Mouse (Mus musculus): ENCODE results near the gene Hps5. TPM values are rescaled to one million over a fixed set of nuclear protein-coding genes. Genes with fewer than 3 reads are reported as not detected.

Hps5 gene
- polyA plus RNA-seq, 1 experiment from 2014 or later, result 15.9 TPM

DNA sequence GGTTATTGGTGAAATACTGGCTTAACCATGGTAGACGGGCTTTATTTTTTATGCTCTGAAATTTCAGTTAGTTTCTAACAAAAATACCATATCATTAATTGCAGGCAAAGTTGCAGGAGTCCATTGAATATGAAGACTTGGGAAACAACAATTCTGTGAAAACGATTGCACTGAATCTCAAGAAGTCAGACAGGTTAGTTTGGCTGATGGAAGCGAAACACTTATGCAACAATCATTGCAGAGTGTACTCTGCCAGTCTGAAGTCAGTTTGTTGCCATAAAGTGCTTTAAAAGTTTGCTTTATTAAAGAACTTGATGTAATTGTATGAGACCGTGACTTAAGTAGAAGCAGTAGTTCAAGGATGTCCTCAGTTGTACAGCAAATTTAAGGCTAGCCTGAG is 18.1 kb upstream of the Hps5 start:
- ATAC-seq, result no peak
- Histone ChIP-seq H3K4me2 (replicated peaks) (no peak overlapping the region), H3K4me3 (replicated peaks) (no peak overlapping the region), H3K9ac (replicated peaks) (no peak overlapping the region), H3K36me3 (peaks cover 82% of the 10 kb centered on the region), H3K9me3 (no peaks in the 10 kb centered on the region), H3K27me3 (no peaks in the 10 kb centered on the region), H3K4me1 (replicated peaks) (no peaks in the 10 kb centered on the region), H3K27ac (no peak overlapping the region)
- WGBS, result 96% methylated on average over 4 of the region's 4 CpGs

- ATAC-seq, result no peak
Observed at GRCm38 (mm10) chr7:46810325-46810724, 14.5 kb upstream of the Hps5 start.

GRCm38 (mm10) chr7:46796779-46797178 is 915 bp upstream of the Hps5 start:
- Histone ChIP-seq H3K4me3 (replicated peaks) (peak overlapping the region; percentile 86), H3K36me3 (peaks cover 7% of the 10 kb centered on the region; the same call in 1 of the 2 replicates), H3K27ac (no peak overlapping the region), H3K27me3 (no peaks in the 10 kb centered on the region), H3K9ac (replicated peaks) (peak overlapping the region; percentile 97), H3K9me3 (no peaks in the 10 kb centered on the region), H3K4me2 (replicated peaks) (peak overlapping the region; percentile 96), H3K4me1 (replicated peaks) (peaks cover 29% of the 10 kb centered on the region)
- no peak for ATAC-seq
- 62% methylated on average over 6 of the region's 6 CpGs for WGBS

More at GRCm38 (mm10) chr7:46810325-46810724, 14.5 kb upstream of the Hps5 start:
- Histone ChIP-seq H3K9ac (replicated peaks) (no peak overlapping the region), H3K4me2 (replicated peaks) (no peak overlapping the region), H3K4me1 (replicated peaks) (no peaks in the 10 kb centered on the region), H3K36me3 (peaks cover 76% of the 10 kb centered on the region), H3K9me3 (no peaks in the 10 kb centered on the region), H3K27ac (no peak overlapping the region), H3K27me3 (no peaks in the 10 kb centered on the region), H3K4me3 (replicated peaks) (no peak overlapping the region)
- 93% methylated on average over 6 of the region's 6 CpGs for WGBS

GRCm38 (mm10) chr7:46796206-46796679 is 379 bp upstream of the Hps5 start:
- ATAC-seq, result no peak
- H3K4me2 ChIP-seq (replicated peaks), result peak overlapping the region; percentile 96
- peaks cover 7% of the 10 kb centered on the region; the same call in 1 of the 2 replicates for H3K36me3 ChIP-seq
- peak overlapping the region; percentile 86 for H3K4me3 ChIP-seq (replicated peaks)
- no peaks in the 10 kb centered on the region for H3K9me3 ChIP-seq
- H3K4me1 ChIP-seq (replicated peaks), result peaks cover 29% of the 10 kb centered on the region
- no peaks in the 10 kb centered on the region for H3K27me3 ChIP-seq
- peak overlapping the region; percentile 97 for H3K9ac ChIP-seq (replicated peaks)
- peak overlapping the region; percentile 87 for H3K27ac ChIP-seq
- WGBS, result under 1% methylated on average over 31 of the region's 31 CpGs

GRCm38 (mm10) chr7:46793871-46794270 is 2.0 kb downstream of the Hps5 start:
- no peaks in the 10 kb centered on the region for H3K27me3 ChIP-seq
- H3K36me3 ChIP-seq, result peaks cover 15% of the 10 kb centered on the region
- ATAC-seq, result no peak
- WGBS, result 92% methylated on average over 4 of the region's 4 CpGs
- no peak overlapping the region for H3K27ac ChIP-seq
- H3K9me3 ChIP-seq, result no peaks in the 10 kb centered on the region
- H3K4me2 ChIP-seq (replicated peaks), result no peak overlapping the region
- no peak overlapping the region for H3K9ac ChIP-seq (replicated peaks)
- H3K4me3 ChIP-seq (replicated peaks), result no peak overlapping the region
- H3K4me1 ChIP-seq (replicated peaks), result peaks cover 29% of the 10 kb centered on the region

GRCm38 (mm10) chr7:46789177-46789849 is 6.6 kb downstream of the Hps5 start:
- Histone ChIP-seq H3K36me3 (peaks cover 52% of the 10 kb centered on the region), H3K4me1 (replicated peaks) (peaks cover 9% of the 10 kb centered on the region), H3K9me3 (no peaks in the 10 kb centered on the region), H3K4me3 (replicated peaks) (no peak overlapping the region), H3K4me2 (replicated peaks) (no peak overlapping the region), H3K27ac (no peak overlapping the region), H3K27me3 (no peaks in the 10 kb centered on the region), H3K9ac (replicated peaks) (no peak overlapping the region)
- no peak for ATAC-seq
- 94% methylated on average over 5 of the region's 5 CpGs for WGBS

GRCm38 (mm10) chr7:46770706-46771105 is 25.2 kb downstream of the Hps5 start:
- H3K4me1 ChIP-seq (replicated peaks), result no peaks in the 10 kb centered on the region
- H3K4me3 ChIP-seq (replicated peaks), result no peak overlapping the region
- H3K4me2 ChIP-seq (replicated peaks), result no peak overlapping the region
- peaks cover 81% of the 10 kb centered on the region for H3K36me3 ChIP-seq
- 65% methylated on average over 4 of the region's 4 CpGs for WGBS
- H3K9ac ChIP-seq (replicated peaks), result no peak overlapping the region
- no peaks in the 10 kb centered on the region for H3K27me3 ChIP-seq
- ATAC-seq, result no peak
- H3K27ac ChIP-seq, result no peak overlapping the region
- no peaks in the 10 kb centered on the region for H3K9me3 ChIP-seq

DNA sequence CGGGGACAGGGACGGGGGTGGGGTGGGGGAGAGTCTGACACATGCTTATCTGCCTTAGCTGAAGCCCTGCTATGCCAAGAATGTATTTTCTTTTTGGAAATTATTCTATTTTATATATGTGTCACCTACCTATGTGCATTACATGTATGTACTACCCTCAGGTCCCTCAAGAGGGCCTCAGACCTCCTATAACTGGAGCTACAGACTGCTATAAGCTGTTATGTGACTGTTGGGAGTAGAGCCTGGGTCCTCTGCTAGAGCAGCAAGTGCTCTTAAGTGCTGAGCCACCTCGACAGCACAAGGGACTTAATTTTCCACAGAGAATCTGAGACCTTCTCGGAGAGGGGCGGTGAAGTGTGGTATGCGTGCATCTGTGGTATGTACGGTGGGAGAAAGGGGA is 27.4 kb downstream of the Hps5 start:
- 97% methylated on average over 7 of the region's 7 CpGs for WGBS
- Histone ChIP-seq H3K27me3 (no peaks in the 10 kb centered on the region), H3K36me3 (peaks cover 78% of the 10 kb centered on the region), H3K4me2 (replicated peaks) (no peak overlapping the region), H3K4me1 (replicated peaks) (no peaks in the 10 kb centered on the region), H3K4me3 (replicated peaks) (no peak overlapping the region), H3K27ac (no peak overlapping the region), H3K9ac (replicated peaks) (no peak overlapping the region), H3K9me3 (no peaks in the 10 kb centered on the region)
- ATAC-seq, result no peak

DNA sequence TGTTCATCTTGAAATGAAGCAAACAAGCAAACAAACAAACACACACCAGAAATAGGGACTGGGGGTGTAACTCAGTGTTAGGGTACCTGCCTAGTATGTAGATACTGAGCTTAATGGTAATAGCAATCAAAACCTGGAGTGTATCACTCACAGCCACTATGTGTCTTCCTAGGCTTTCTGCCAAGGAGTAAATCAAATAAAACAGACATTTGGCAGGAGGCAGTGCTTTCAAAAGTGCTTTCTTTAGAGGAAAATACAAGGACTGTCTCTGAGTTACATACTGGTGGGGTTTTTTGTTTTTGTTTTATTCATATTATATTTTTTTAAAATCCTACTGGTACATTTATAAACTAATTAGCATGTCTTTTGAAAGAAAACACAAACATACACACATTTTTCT is 28.5 kb downstream of the Hps5 start:
- Histone ChIP-seq H3K9ac (replicated peaks) (no peak overlapping the region), H3K4me1 (replicated peaks) (no peaks in the 10 kb centered on the region), H3K9me3 (no peaks in the 10 kb centered on the region), H3K27me3 (no peaks in the 10 kb centered on the region), H3K27ac (no peak overlapping the region), H3K4me2 (replicated peaks) (no peak overlapping the region), H3K4me3 (replicated peaks) (no peak overlapping the region), H3K36me3 (peaks cover 79% of the 10 kb centered on the region)
- ATAC-seq, result no peak

GRCm38 (mm10) chr7:46764672-46765071 is 31.2 kb downstream of the Hps5 start:
- no peaks in the 10 kb centered on the region for H3K9me3 ChIP-seq
- H3K27ac ChIP-seq, result no peak overlapping the region
- no peak overlapping the region for H3K9ac ChIP-seq (replicated peaks)
- peaks cover 88% of the 10 kb centered on the region for H3K36me3 ChIP-seq
- no peak overlapping the region for H3K4me2 ChIP-seq (replicated peaks)
- H3K4me1 ChIP-seq (replicated peaks), result no peaks in the 10 kb centered on the region
- 57% methylated on average over 8 of the region's 8 CpGs for WGBS
- H3K27me3 ChIP-seq, result no peaks in the 10 kb centered on the region
- ATAC-seq, result no peak
- no peak overlapping the region for H3K4me3 ChIP-seq (replicated peaks)

GRCm38 (mm10) chr7:46762601-46763000 is 33.3 kb downstream of the Hps5 start:
- Histone ChIP-seq H3K9ac (replicated peaks) (no peak overlapping the region), H3K36me3 (peaks cover 81% of the 10 kb centered on the region), H3K4me1 (replicated peaks) (no peaks in the 10 kb centered on the region), H3K4me2 (replicated peaks) (no peak overlapping the region), H3K27me3 (no peaks in the 10 kb centered on the region), H3K4me3 (replicated peaks) (no peak overlapping the region), H3K27ac (no peak overlapping the region), H3K9me3 (no peaks in the 10 kb centered on the region)
- 91% methylated on average over 5 of the region's 5 CpGs for WGBS
- ATAC-seq, result no peak

- Histone ChIP-seq H3K4me3 (replicated peaks) (no peak overlapping the region), H3K9me3 (no peaks in the 10 kb centered on the region), H3K4me1 (replicated peaks) (no peaks in the 10 kb centered on the region), H3K27me3 (no peaks in the 10 kb centered on the region), H3K36me3 (peaks cover 70% of the 10 kb centered on the region), H3K4me2 (replicated peaks) (no peak overlapping the region), H3K9ac (replicated peaks) (no peak overlapping the region), H3K27ac (no peak overlapping the region)
- 72% methylated on average over 11 of the region's 11 CpGs for WGBS
- no peak for ATAC-seq
Observed at GRCm38 (mm10) chr7:46761049-46761795, 34.6 kb downstream of the Hps5 start.
